Mouse (Mus musculus): ENCODE measurements around the gene Klf8.

The Klf8 gene

GRCm38 (mm10) chrX:153440018-153440417 lies 202.8 kb downstream of the Klf8 start:
- no peak for DNase-seq (ENCODE audit: low spot score)

Data from ovary, postnatal 36 days (tissue).